Mouse (Mus musculus) heart, postnatal 36 days (tissue): ENCODE data around the gene Ttll1. TPM values are rescaled to one million over a fixed set of nuclear protein-coding genes. Genes with fewer than 3 reads are reported as not detected.
"Not testable (repeated sequence)": the region's sequence is repeated elsewhere in the genome, so short reads cannot be mapped to it uniquely, and the experiment has no call there.

Experiments
- DNase-seq, 2 experiments: peaks; one replicate each; pipeline ENCODE4 v3.0.0; 2021 to 2022
- intact Hi-C: fragments of 180-260 bp; cut with DNase I; formaldehyde crosslinking; loops from one replicate; pipeline ENCODE4 v1.15.1; 2025
- total RNA-seq, 2 experiments: library from RNA; stranded (reverse); gene quantifications; 2 replicates each; pipeline ENCODE4 v1.2.3; 2021

Gene Ttll1
- total RNA-seq, 2 experiments from 2014 or later, result 47.3 to 53.2 TPM

DNA sequence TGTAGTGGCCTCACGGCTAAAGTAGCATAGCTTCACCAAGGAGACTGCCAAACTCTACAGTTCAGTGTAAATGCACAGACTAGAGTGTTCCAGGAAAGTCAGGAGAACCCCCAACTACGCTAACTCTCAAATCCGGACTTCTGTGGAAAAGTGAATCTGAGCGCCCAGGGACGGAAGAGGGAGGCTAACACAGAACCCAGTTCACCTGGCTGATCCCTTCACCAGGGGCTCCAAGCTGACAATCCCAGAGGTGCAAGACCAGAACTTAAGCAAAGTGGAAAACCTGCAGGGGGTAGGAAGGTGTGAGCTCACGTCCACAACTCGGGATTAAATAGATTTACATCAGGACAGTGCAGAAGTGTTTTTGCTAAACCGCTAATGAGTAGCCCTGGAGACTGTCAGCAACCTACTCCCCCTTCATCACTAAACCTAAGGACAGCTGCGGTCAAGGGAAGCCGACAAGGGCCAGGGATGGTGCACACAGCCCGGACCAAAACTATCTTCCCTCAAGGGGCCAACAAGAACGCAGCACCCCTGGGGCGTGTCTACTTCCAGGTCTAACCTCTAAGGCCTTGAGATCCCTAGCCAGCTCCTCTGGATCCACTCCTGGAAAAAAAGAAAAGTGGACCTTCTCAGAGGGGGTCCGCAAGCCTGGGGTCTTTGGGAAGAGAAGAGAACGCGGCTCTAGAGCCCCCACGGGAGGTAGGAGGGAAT is 47.2 kb downstream of the Ttll1 start:
- intact Hi-C loops, result loop anchor here (2.0 to 5.0 kb wide), 2 partner anchors 31 to 51 kb away; no protein-coding TSS in a partner anchor
- DNase-seq, result no peak

DNA sequence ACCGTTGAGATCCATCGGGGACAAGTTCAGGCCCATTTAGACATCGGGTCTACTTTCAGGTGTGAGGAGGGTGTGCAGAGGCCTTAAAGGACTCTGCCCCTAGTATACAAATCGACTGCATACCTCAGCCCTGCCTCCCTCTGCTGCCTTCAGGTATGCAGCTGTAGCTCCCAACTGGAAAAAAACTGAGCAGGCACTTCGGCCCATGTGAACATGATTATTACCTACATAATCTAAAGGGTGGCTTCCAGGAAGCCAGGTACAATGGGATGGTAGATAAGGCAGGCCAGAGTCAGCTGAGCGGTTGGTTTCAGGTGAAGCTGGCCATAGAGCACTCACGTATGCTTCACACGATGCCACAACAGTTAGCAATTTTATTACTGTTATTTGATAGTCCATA is 48.3 kb downstream of the Ttll1 start:
- intact Hi-C loops, result loop anchor here (2.0 to 5.0 kb wide), 2 partner anchors 30 to 50 kb away; no protein-coding TSS in a partner anchor
- not testable (repeated sequence) for DNase-seq

DNA sequence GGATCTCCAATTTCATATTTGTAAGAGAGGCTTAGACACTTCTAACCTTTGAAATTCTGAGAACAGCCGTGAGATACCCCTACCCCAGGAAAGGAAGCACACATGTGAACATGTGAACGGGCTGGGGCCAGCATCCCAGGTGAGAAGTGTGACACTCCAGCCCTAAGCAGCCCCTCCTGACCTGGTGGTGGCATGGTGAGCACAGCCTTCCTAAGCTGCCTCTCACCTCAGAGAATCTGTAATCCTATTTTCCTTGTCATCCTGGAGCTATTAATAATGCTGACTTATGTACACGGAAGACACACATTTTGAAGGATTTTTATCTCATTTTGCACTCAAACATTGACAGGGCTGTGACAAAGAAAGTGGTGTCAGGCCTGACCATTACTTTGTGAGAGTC is 49.8 kb downstream of the Ttll1 start:
- intact Hi-C loops, result loop anchor here (5.0 kb wide), 1 partner anchor 49 kb away; no protein-coding TSS in a partner anchor
- no peak for DNase-seq

DNA sequence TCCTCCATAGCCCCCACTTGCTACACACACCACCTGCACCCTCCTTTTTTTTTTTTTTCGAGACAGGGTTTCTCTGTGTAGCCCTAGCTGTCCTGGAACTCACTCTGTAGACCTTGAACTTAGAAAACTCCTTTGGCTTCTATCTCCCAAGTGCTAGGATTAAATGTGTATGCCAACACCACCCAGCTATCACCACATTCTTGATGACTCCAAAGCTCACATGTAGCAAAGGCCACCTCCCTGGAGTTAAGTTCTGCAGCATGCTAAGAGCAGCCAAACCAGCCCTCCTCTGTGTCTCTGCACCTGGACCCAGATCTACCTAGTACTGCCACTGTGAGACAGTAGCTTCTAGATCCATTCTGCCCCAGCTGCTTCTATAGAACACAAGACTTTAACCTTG is 53.2 kb downstream of the Ttll1 start:
- no peak for DNase-seq
- intact Hi-C loops, result no loop called here

DNA sequence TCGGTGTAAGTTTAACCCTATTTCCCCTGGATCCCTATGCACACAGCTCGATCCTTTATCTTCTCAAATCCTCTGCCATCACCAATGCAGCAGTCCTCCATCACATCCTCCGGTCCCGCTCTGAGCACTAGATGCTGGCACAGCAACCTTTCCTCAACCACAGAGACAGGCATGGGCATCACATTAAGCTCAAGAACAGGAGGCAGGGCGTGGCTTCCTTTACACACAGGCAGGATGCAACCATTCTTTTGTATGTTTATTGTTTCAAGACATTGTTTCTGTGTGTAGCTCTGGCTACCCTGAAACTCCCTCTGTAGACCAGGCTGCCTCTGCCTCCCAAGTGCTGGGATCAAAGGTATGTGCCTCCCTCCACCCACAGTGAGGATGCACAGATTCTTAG is 55.1 kb downstream of the Ttll1 start:
- no peak for DNase-seq
- intact Hi-C loops, result no loop called here

DNA sequence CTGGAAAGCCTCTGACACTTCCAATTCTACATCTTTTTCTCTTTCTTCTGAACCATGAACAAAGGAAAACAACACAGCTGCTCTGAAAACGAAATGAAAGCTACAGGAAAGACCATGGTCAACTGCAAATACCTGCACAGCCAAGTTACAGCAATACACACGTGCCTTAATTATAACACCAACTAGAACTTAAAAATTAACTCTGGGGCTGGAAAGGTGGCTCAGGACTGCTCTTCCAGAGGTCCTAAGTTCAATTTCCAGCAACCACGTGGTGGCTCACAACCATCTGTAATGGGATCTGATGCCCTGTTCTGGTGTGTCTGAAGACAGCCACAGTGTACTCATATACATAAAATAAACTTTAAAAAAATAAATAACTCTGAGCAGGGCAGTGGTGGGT is 55.7 kb downstream of the Ttll1 start:
- intact Hi-C loops, result no loop called here
- no peak for DNase-seq

DNA sequence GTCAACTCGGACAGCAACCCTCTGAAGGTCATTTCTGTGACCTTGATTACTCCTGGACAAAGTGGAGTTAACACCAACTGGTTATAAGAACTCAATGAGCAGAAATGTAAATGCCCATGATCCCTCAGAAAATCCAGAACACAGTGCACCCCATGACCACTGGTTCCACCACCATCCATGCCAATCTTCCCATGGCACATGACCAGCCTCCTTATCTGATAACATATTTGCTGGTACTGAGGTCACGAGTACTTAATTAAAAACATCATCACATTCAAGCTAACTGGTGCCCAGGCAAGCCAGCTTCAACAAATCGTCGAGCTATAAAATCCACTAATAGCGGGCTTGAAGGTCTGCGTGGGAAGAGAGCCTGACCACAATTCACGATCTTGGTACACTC is 56.3 kb downstream of the Ttll1 start:
- no peak for DNase-seq
- intact Hi-C loops, result no loop called here

DNA sequence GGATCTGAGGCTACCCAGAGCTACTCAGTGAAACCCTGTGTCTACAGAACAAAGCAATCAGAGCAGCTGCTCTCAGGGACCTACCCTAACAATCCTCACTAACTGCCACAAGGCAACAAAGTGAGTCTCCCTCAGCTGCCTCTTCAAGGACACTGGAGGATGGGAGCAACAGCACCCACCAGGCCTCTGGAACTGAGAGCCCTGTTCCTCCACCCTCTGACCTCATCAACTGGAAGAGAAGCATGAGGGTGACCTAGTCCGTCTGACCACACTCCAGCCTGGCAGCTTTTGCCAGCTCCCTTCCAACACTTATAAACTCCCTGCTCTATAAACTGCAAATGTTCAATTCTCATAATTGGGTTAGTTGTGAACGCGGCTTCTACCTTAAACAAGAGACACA is 56.8 kb downstream of the Ttll1 start:
- DNase-seq, result peak in 1 of 2 experiments; percentile 49
- intact Hi-C loops, result no loop called here

DNA sequence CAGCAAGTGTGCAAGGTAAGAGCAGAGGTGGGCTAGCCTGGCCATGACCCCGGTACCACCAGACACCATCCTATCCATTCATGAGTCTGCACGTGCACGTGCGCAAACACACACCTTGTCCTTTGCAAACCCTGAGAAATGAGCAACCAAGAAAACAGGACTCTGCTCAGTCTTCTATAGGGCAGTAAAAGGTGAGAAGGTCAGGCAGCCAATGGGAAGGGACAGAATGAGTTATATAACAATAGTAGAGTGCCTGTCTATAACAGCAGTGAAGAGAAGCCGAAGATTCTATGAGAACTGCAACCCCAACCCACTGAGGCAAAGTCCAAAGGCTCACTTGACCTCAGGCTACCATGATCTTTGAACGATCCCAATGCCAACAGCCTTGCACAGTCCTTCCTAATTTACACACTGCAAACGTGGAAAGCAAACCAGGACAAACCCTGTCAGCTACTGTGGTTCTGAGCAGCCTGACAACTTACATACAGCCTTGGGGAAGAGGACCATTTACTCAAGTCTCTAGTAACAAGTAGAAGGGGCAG is 58.4 kb downstream of the Ttll1 start:
- no peak for DNase-seq
- intact Hi-C loops, result no loop called here

DNA sequence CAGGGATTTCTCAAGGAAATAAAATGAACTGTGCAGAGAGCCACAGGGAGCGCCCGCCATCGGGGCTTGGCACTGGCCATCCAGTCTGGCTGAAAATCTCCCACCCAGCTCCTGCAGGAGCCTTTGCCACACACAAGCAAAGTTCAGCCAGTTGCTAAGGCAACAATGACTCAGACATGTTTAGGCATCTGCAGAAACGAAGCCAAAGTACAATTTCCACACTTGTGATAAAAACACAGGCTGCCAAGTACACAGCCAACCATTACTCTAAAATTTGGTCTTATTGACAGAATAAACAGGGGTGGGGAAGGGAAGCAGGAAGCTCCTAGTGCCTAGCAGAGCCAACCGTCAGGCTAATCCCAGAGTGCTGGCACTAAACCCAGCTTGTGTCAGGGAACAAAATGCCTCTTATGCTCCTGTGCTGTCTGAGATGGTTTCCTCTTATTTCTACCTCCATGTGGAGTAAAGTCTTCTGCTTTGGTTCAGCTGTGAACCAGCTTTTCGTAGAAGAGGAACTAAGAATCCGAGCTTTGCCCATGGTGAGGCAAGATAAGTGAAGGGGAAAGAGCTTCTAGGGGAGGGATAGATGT is 59.0 kb downstream of the Ttll1 start:
- DNase-seq, result peak; percentile 51 to 67
- intact Hi-C loops, result no loop called here

DNA sequence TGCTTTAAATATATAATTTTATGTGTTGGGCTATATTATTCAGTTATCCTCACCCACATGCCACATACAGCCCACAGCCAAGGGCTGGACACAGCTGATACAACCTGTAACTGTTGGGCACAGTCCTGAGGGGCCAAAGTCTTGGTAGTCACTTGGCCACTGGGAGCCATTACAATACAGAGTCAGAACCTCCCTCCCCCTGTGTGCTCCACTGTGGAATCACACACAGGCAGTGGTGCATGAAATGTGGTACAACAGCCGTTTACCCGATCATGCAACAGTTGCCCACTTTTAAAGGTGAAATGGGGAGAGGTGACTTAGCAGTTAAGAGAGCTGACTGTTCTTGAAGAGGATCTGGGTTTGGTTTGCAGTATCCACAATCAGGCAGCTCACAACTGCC is 60.7 kb downstream of the Ttll1 start:
- intact Hi-C loops, result no loop called here
- no peak for DNase-seq

DNA sequence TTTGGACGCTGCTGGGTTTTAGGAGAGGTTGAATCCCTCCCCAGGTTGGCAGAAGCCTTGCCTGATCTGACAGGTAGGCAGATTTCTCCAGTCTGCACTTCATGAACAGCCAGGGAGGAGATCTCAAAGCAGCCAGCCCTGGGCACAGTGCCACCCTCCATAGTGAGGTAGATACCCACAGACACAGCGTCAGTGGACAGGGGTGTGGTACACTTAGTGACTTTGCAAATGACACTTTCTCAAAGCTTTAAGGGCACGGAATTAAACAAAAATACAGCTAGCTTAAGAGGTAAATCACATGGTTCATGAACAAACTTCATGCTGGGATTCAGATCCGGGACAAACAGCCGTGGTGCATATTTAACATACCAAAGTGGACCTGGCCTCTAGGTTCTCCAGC is 62.0 kb downstream of the Ttll1 start:
- no peak for DNase-seq
- intact Hi-C loops, result no loop called here

DNA sequence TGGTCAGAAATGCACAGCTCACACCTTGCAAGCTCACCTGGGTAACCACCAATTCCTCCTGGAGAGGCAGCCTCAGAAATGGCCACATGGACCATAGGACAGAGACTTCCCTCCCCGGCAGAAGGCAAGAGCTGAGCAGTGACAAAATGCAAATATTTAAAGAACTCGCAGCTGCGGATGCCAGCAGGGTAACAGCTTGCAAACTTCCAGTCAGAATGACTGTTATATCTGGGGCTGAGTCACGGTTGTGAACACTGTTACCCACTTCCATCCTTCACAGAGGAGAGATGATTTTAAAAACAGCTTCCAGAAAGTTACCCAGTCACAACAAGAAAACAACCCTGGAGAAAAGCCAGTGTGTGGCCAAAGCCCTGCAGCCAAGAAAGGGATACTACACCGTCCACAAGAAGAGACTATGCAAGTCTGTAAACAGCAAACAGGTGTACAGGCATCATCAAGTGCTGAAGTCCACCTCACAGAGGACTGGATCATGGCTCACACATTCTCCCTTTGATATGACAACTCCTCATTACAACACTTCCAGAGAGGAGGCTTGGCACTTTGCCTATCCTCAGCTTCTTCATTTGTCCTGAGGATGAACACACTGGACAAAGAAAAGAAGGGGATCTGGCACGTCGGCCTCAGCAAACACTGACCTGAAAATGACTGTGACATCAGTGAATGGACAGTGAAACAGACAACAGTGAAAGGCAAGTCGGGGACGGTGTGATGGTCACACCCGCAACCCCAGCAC is 62.7 kb downstream of the Ttll1 start:
- no peak for DNase-seq
- intact Hi-C loops, result no loop called here

DNA sequence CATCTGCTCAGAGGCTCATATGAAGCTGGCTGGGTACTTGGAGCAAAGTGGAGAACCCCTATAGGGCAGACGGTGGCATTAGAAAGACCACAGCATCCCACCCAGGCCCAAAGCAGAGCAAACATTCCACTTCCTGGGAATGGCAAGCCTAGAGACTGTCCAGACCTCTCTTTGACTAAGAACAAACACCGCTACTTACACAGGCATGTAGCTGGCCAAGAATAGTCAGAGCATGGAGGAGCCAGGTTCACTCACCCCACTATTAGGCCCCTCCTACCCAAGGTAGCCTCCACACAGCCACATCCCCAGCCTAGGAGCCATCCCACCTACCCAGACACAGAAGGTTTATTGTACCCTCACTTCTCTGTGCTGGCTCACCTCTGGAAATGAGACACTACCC is 64.8 kb downstream of the Ttll1 start:
- no peak for DNase-seq
- intact Hi-C loops, result no loop called here

DNA sequence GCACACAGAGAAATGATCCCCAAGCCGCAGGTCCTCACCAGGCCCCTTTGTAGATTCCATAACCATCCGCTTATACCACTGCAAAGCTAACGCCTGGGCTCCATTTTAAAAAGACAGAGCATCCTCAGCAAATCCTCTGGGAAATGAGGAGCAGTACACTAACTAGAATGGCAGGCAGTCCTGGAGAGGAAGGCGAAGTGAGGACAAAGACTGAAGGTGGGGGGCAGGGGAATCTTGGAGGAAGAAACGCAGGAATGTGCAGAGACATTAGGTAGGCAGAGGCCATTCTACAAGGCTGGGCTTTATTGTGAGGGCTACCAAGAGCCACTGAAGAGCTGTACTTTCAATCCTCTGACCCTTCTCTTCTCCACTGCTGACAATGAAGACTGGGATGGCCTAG is 65.3 kb downstream of the Ttll1 start:
- intact Hi-C loops, result no loop called here

DNA sequence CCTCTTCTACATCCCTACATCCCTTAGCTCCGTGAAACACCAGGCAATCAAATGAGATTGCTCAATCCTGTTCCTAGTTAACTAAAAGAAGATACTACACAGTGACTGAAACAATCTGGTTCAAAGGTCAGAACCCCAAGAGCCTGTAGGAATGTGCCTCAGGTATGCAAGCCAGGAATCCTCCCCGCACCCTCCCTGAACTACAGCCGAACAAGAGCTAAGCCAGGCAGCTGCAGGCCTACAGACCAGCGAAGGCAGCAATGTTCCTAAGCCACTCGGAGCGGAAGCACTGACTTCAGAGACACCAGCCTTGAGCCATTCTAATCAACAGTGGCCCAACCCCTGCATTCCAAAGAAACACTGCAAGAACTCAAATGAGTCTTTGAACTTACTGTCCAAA is 66.3 kb downstream of the Ttll1 start:
- DNase-seq, result no peak
- intact Hi-C loops, result no loop called here

More for the DNA sequence above, 65.3 kb downstream of the Ttll1 start:
- DNase-seq, result no peak

DNA sequence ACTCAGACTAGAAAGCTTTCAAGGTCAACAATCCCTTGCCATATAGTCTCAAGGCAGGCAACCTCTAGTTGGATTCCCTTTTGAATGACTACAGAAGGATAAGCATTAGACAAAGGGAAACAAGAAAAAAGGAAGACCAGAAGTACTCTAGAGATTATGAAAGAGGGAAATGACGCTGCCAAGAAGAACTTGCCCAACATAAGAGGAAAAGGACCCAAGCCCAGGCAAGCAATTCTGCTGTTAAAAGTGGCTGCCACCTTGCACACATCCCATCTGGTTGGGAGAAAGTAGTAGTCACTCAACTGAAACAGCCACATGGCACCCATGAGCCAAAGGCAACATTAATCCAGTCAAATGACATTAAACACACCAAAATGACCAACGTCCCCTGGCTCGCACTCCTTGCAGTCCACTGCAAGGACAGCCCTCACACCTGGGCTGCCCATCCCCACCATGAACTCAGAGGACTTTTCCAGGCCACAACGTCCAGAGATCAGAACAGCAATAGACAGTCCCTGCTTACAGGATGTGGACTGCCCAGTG is 68.1 kb downstream of the Ttll1 start:
- no peak for DNase-seq
- intact Hi-C loops, result no loop called here

DNA sequence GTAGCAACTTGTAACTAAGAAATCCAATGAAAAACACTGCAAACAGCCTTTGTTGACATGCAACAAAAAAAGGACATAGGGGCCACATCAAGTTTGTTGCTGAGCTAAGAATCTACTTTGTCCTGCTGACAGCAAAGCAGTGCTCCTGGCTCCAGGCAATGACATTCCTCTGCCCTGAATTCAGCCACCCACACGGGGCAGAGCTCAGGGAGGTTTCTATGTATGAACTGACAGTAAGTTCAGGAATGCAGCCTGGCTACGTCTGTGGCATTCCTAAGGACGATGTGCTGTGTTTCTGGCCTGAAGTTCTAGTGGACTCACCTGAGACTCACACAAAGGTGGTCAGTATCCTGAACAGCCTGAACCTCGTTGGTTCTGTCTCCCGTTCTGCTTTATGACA is 70.0 kb downstream of the Ttll1 start:
- intact Hi-C loops, result no loop called here
- no peak for DNase-seq

DNA sequence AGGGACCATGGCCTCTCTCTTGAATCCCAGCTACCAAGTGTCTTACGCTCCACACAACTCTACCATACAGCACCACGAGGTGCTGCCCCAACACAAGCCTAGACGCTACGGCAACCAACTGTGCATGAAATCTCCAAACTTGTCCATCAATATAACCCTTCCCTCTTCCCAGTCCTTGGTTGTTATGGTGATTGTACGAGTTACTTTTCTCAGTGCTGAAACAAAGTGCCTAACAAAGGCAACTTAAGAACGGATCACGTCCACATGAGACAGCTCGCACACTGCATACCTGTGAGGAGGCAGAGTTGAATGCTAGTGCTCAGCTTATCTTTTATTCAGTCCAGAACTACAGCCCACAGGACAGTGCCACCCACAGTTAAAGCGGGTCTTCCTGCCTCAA is 74.2 kb downstream of the Ttll1 start:
- intact Hi-C loops, result no loop called here
- DNase-seq, result no peak

DNA sequence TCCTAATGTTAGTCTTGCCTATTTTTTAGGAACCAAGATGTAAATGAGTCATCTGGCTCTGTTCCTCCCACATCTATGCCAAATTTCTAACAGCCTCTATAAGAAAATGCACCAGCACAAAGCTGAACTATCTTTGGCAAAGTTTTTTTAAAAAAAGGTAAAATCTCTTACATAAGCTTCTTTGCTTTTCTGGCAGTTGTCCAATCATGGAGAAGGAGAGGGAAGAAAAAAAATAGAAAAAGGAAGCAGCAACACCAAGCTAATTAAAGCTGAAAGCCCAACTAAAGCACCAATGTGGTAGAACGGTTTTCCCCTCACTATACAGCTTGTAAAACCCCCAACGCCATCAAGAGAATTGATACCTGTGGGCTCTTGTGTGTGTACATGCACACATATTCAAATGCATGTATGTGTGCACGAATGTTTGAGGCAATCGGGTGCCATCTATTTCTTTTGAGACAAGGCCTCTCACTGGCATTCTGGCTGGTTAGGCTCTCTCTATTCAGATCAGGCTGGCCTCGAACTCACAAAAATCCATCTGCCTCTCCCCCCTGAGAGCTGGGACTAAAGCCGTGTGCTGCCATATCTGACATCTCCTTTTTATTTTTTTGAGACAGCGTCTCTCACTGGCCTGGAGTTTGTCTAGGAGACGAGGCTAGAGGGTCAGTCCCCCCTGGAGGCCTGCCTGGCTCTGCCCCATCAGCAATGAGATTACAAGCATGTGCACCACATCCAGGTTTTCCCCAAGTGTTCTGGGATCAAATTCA is 75.2 kb downstream of the Ttll1 start:
- intact Hi-C loops, result no loop called here

More for the DNA sequence above, 75.2 kb downstream of the Ttll1 start:
- no peak for DNase-seq
